In the genomic region with DNA sequence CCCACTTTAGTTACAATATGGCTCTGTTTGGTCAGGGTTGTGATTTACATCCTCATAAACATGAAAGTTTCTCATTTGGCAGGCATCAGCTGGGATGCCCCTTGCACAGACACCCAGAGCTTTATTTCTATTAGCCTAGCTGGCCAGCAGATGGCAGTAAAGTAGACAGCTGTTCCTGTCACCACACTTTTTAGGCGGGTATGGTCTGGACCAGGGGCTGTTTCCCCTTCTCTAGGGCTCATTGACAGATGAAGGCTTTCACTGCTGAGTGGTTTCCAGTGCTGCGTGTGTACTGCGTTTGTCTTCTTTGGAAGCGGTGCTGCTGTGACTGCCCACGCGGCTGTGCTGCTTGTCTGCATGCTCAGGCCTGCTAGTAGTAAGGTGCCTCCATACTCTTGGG, we compare ENCODE assay signal across 1 mouse cellular context.
TF ChIP-seq lines count a peak whose summit lies in the region.

No protein-coding gene starts in this region.

TF ChIP-seq in MEL, 35 proteins besides CTCF, POLR2A, EP300 and RAD21:
- 0 out of 2 replicates have a peak, but pooled peaks have one; percentile 41 for TF ChIP-seq SIN3A (IDR thresholded peaks at IDR 0.05; ENCODE audit: low read length)
- TF ChIP-seq ZC3H11A (IDR thresholded peaks at IDR 0.05; ENCODE audit: low read depth, low read length) = peak; percentile 33; the same call in 1 of the 2 replicates
- TF ChIP-seq MXI1 (IDR thresholded peaks at IDR 0.05; ENCODE audit: low read depth, low read length) = 0 out of 2 replicates have a peak, but pooled peaks have one; percentile 17
- TF ChIP-seq ZNF384 (IDR thresholded peaks at IDR 0.05; ENCODE audit: low read depth, low read length) = no peak
- peak; percentile 83 for TF ChIP-seq SMC3 (IDR thresholded peaks at IDR 0.05; ENCODE audit: low read depth, low read length)
- 0 out of 2 replicates have a peak, but pooled peaks have one; percentile 21 for TF ChIP-seq NELFE (IDR thresholded peaks at IDR 0.05; ENCODE audit: low read depth, low read length)
